Mouse (Mus musculus) adrenal gland, postnatal 10 days (tissue): Measurements from ENCODE around the gene Ncbp1. TPM values are rescaled to one million over a fixed set of nuclear protein-coding genes. Genes with fewer than 3 reads are reported as not detected.

Experiments used
- DNase-seq: peaks from one replicate; pipeline ENCODE4 v3.0.0; 2021; ENCODE audit warnings: mixed read lengths
- long read RNA-seq, 2 experiments: library from polyadenylated mRNA; stranded (forward); transcript quantifications; one replicate each; pipeline ENCODE4 v2.0.0; 2021
- total RNA-seq, 2 experiments: library from RNA; stranded (reverse); gene quantifications; 2 replicates each; pipeline ENCODE4 v1.2.3; 2021

Ncbp1 gene
- 10 to 100 TPM; 42.8 to 44.1 TPM for total RNA-seq
- long read RNA-seq, experiment 1, transcript Ncbp1-201 (23 exons, 3,010 nt), result major isoform, 33 of 41 reads
- long read RNA-seq, experiment 1, partial matches to known transcripts, result 4 of 41 reads
- long read RNA-seq, experiment 1, other reads (novel, unspliced or antisense), result 4 of 41 reads
- long read RNA-seq, experiment 2, transcript Ncbp1-201 (23 exons, 3,010 nt), result major isoform, 24 of 28 reads
- long read RNA-seq, experiment 2, partial matches to known transcripts, result 3 of 28 reads
- long read RNA-seq, experiment 2, other reads (novel, unspliced or antisense), result 1 of 28 reads

DNA sequence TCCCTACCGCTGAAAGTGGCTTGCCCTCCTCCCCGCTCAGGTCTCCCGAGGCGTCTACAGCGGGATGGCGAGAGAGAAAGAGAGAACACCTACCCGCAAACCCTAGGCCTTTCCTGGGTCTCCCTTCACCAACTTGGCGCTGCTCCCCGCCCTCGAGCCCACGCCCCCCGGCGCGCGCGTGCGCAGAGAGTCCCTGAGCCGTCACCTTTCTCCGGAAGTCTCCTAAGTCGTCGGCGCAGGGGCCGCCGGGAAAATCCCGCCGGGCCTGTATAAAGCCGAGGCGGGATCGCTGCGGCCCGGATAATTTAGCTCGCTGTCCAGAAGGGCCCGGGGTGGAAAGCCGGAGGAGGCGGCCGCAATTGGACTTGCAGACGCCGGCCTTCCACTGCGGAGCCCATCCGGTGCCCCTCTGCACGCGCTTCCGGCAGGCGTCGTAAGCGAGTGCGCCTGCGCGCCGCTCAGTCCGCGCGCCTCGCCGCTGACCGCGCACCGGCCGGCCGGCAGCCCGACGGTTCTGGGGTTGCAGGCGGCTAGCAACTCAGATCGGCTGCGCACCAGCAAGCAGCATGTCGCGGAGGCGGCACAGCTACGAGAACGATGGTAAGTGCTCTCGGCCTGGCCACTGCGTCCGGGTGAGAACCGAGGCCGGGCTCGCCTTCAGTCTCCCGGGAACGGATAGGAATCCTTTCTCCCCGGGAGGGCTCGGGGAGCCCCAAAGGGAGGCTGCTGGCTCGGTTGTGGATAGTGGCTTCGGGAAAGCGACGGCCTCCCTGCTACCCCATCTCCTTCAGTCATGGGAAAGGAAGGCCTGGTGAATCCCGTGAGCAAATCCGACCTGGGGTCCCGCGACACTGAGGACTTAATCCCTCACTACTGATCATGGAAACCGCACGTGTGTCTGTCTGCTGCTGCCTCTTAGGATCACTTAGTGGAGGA, at the start of gene Ncbp1, which contains the start of gene Tstd2:
Gene Ncbp1 (plus strand): TSS at position 327 of the 936 bp plus-strand sequence.
Gene Tstd2 (minus strand): TSS at position 408 of the 936 bp plus-strand sequence.
- peak; percentile 94 for DNase-seq

- no peak for DNase-seq
Measured at GRCm38 (mm10) chr4:46089524-46090125, 48.8 kb upstream of the Ncbp1 start.

GRCm38 (mm10) chr4:46092429-46093076, 45.9 kb upstream of the Ncbp1 start:
- DNase-seq, result peak; percentile 71

GRCm38 (mm10) chr4:46094916-46095825, 43.2 kb upstream of the Ncbp1 start:
- DNase-seq, result no peak

- DNase-seq, result no peak
Measured at GRCm38 (mm10) chr4:46095826-46096159, 42.6 kb upstream of the Ncbp1 start.

- DNase-seq, result no peak
Measured at GRCm38 (mm10) chr4:46096546-46096945, 41.9 kb upstream of the Ncbp1 start.

GRCm38 (mm10) chr4:46097591-46097990, 40.8 kb upstream of the Ncbp1 start:
- DNase-seq, result no peak

DNA sequence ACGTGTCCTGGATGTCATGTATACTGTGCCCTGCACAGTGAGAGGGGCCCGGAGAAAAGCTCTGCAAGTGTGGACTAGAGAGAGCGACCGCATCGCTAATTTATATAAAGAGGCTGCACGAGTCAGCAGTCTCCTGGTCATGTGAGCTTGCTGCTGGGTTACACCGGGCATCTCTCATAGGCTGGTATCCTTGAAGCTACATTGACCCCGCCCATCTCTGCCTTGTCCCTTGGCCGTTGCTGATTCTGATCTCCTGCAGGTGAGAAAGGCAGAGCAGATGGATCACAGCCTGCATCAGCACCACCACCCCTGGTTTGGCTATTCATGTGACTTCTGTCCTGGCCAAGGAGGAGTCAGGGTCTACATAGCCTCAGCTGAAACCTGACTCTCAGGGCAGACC, 39.3 kb upstream of the Ncbp1 start:
- DNase-seq, result no peak

- no peak for DNase-seq
Measured at GRCm38 (mm10) chr4:46100539-46100938, 37.9 kb upstream of the Ncbp1 start.

DNA sequence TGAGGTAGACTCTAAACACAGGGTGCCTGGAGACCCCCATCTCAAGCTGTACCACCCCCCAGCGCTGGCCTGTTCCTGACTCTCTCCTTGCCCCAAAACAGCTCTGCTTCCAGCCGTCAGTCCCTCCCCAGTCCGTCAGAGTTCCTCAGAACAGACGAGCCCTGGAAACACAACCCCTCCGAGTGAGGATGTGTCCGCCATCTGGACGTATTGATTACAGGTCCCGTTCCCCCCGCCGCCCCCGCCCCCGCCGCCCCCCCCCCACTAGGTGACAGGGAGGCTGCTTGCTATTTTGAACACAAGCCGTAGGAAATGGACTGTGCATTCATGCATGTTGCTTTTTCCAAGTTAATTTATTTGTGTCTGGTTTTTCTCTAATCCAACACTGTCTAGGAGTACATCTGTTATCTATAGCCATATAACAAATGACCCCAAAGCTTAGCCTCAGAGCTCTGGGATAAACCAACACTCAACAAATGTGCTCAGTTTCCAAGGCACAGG, 37.2 kb upstream of the Ncbp1 start:
- no peak for DNase-seq

- no peak for DNase-seq
Measured at GRCm38 (mm10) chr4:46102078-46102769, 36.2 kb upstream of the Ncbp1 start.

DNA sequence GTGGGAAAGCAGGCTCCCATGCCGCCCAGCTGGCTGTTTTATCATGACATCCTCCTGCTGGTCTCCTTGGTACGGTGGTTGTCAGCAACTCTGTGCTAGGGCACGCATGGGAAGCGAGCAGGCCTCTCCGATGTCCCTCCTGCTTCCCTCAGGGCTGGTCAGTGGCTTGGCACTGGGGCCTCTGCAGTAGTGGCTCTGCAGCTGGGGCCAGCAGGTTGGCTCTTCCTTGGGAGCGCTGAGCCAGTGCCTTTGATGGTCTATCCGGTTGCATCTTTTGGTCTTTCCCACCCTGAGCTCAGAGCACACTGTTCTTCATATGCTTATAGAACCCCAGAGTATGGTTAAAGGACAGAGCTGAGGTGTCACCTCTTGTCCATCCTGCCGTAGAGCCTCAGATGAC, 28.3 kb upstream of the Ncbp1 start:
- no peak for DNase-seq

DNA sequence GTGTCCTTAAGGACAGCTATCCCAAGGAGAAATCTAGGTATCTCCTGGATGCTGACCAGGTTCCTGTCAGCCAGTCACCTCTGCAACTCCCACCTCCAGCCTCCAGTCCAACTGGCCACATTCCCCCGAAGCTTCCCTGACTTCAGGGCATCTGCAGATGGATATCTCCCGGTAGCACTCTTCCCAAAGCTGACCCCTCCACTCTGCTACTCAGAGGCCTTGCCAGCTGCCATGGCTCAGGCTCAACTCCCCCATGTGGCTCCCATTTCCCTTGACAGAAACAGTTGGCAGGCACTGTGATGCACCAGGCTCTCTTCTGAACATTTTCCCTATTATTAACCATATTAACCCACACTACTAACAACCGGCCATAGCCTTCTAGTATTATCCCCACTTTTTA, 27.1 kb upstream of the Ncbp1 start:
- DNase-seq, result peak; percentile 33

GRCm38 (mm10) chr4:46115308-46115707, 23.1 kb upstream of the Ncbp1 start:
- DNase-seq, result no peak

GRCm38 (mm10) chr4:46116544-46117175, 21.8 kb upstream of the Ncbp1 start:
- peak; percentile 60 for DNase-seq

DNA sequence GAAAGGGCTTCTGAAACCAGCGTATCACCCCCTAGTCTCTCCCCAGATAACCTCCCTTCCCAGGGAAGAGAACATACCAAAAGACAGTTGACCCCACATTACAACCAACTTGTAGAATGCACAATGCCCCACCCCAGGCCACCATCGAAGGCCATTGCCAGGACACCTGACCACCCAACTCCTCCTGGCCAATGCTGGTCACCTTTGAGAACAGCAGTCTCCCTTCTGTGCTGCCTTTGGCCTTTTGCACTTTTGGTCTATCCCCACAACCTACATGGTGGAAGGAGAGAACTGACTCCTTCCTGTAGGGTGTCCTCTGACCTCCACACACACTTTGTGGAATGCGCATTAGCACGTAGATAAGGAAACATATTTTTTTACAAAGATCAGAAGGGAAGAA, 20.9 kb upstream of the Ncbp1 start:
- no peak for DNase-seq

DNA sequence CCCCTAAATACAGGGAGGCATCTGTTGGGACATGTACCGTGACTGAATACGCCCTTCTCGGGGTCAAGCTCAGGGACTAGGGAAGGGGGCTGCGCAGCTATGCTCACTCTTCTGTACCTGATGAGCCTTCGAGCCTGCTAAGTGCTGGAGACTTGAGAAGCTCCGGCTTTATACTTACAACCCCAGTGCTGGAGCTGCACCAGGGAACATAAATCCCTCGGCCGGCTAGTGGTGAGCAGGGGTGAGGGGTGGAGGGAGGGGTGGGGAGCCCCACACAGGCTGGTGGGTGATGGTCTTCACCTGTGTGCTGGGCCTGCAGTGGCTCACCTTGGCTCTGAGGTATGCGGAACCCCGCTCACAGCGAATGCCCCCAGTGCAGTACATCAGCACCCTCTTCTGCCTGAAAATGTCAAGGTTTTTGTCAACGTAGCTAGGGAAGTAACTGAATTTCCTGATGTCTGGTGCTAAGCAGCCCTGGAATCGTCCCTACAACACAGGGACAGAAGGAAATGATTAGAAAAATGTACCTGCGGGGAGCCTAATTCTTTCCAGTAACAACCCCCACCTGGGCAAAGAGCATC, 18.8 kb upstream of the Ncbp1 start:
- DNase-seq, result peak; percentile 26

- DNase-seq, result no peak
Measured at GRCm38 (mm10) chr4:46120767-46121166, 17.6 kb upstream of the Ncbp1 start.

DNA sequence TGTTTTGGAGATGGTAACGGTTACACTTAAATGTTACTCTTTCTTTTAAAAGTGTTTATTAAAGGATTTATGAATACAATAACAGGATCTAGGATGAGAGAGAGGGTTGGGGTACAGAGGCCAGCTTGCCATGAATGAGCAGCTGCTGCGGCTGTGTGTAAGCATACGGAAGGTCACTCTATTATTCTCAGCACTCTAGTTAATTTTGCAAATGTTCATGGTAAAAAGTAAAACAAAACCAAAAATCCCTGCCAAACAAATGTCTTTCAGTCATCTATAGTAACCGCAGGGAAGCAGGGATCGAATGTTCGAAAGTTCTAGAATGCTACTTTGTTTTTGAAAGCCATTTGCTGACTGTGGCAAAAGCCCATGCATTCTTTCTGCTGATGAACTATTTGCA, 15.1 kb upstream of the Ncbp1 start:
- no peak for DNase-seq

DNA sequence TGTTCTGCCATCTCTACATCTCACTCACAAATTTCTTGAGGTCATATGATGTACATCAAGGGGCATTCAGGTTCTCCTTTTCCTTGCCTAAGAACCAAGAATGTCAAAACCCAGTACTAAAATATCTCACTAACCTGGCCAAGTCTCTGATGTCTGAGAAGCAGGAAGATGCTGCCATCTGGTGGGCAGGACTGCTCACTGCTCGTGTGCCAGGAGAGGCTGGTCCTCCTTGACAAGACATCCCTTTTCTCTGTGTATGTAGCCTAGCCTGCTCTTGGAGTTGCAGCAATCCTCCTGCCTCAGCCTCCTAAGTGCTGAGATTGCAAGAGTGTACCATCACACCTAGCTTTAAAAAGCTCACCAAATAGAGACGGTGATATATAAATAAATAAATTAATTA, 11.9 kb upstream of the Ncbp1 start:
- peak; percentile 84 for DNase-seq
